Mouse (Mus musculus) thymus, postnatal 36 days (tissue): ENCODE results near the gene Chmp4b.

Experiments used
- DNase-seq, 2 experiments: peaks; one replicate each; pipeline ENCODE4 v3.0.0; 2022; ENCODE audit warnings: mixed read lengths in 2 of 2

Gene Chmp4b

GRCm38 (mm10) chr2:154642005-154642459, 9.5 kb upstream of the Chmp4b start:
- no peak for DNase-seq

DNA sequence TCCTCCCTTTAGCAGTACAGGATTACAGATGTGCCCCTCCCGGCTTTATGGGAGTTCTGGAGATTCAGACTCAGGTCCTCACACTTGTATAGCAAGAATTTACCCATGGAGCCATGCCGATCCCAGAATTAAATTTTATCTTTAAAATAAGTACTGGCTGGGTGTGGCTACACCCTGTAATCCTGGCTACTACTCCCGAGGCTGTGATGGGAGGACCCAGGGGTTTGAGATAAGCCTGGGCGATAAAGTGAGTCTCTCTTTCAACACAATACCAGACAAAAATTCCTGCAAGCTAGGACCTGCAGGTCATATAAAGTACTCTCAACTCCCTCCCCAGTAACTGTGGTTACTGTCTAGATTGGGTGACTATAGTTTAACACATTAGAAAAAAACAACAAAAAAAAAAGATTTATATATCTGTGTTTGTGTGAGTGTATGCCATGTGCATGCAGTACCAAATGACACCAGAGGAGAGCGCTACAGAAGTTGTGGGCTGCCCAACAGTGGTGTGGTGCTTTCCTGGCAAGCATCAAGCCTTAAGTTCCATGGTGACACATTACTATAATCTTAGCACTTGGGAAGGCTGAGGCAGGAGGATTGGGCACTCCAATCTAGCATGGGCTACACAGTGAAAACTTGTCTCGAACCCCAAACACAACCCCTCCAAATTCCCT, 8.7 kb upstream of the Chmp4b start:
- DNase-seq = no peak

- DNase-seq = peak; percentile 15 to 27
Measured at GRCm38 (mm10) chr2:154646634-154647033, 4.9 kb upstream of the Chmp4b start.

DNA sequence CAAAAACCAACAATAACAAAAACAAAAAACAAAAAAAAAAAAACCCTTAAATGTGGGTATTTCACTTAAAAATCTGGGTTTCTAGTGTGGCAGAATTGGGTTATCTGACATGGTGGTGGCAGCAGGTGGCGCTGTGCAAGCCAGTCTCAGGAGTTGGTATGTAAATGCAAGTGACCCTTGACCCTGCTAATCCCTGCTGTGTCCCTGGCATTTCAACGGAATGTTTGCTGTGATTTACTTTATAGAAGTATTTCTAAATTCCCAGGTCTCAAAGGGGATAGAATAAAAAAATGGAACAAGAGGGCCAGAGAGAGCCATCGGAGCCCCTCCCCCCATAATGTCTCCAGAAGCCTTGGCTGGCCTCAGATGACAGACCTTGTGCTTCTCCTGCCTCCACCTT, 3.4 kb upstream of the Chmp4b start:
- peak; percentile 26 to 27 for DNase-seq

- DNase-seq = no peak
Measured at GRCm38 (mm10) chr2:154650404-154650803, 1.1 kb upstream of the Chmp4b start.

DNA sequence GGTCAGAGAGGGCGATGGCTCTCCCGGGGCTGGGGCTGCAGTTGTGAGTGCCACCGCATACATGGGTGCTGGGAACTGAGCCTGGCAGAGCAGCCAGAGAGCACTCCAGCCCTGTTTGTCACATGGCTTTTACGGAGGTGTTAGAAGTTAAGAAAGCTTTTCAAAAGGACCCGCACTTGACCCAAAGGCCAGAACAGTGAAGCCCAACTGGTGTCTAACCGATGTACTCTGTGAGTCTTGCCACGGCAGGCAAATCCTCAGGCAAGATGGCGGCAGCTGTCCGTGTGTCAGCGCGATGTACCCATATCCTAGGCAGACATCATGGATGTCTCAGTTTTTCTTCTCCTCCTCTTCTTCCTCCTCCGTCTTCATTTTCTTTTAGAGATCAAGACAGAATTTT, 3.5 kb downstream of the Chmp4b start:
- no peak for DNase-seq

- no peak for DNase-seq
Measured at GRCm38 (mm10) chr2:154655878-154656414, 4.4 kb downstream of the Chmp4b start.

DNA sequence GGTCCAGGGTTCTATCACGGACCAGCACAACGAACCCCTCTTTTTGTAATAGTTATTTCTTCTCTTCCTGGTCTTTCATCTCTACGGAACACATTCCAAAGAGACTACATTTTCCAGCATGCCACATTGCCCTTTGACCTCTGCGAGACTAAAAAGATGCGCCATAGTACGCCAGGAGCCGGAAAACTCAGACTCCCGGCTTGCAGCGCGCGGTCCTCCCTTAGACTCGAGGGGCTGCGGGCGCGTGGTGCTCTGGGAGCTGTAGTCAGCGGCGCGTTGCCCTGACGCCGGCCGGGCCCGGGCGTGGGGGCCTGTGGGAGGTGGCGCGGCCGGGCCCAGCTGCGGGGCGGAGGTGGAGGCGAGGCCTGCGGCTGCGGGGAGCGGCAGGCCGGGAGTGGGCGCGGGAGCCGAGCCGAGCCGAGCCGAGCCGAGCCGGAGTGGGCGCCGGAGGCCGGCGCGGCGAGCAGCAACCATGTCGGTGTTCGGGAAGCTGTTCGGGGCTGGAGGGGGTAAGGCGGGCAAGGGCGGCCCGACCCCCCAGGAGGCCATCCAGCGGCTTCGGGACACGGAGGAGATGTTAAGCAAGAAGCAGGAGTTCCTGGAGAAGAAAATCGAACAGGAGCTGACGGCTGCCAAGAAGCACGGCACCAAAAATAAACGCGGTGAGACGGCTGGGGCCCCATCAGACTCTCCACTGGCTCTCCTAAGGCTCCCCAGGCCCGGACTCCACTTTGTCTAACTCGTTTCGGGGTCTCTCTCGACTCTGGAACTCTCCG, 5.4 kb downstream of the Chmp4b start:
- DNase-seq = peak; percentile 95 to 98

- DNase-seq = peak; percentile 21 to 39
Measured at GRCm38 (mm10) chr2:154657486-154658237, 6.2 kb downstream of the Chmp4b start.

GRCm38 (mm10) chr2:154659070-154659469, 7.6 kb downstream of the Chmp4b start:
- DNase-seq = no peak

DNA sequence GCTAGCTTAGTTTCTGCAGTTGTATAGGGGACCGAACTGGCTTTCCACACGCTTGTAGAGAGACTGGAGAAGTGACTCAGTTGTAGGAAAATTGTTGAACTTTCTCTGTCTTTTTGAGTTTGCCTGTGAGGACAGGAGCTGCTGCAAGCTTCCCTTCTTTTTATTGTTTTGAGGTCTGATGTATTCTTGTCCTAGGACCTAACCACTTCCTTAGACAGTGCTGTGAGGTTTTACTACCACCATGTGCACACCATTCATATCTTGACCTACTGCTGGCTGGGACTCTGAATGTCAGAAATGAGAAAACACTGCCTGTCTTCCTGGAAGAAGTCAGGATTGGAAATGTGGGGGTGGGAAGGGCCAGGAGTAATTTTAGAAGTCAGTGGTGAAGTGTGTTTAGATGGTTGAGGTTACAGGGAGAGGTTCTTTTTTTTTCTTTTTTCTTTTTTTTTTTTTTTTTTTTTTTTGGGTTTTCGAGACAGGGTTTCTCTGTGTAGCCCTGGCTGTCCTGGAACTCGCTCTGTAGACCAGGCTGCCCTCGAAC, 8.1 kb downstream of the Chmp4b start:
- DNase-seq = no peak

DNA sequence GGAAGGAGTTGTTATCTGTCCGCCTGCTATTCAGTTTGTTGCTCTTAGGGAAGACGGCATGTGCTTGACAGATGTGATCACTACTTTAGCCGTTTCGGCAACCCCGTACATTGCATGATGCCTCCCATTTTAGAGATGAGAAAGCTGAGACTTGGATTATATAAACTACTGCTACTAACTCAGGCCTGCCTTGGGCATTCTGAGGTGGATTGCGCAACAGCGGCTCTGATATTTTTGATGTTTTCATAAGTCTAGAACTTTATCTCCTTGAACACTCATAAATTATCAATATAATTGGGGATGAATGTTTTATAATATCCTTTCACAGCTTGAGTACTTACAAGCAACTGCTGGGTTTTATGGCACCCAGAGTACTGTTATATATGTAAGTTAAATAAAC, 17.2 kb downstream of the Chmp4b start:
- DNase-seq = no peak

DNA sequence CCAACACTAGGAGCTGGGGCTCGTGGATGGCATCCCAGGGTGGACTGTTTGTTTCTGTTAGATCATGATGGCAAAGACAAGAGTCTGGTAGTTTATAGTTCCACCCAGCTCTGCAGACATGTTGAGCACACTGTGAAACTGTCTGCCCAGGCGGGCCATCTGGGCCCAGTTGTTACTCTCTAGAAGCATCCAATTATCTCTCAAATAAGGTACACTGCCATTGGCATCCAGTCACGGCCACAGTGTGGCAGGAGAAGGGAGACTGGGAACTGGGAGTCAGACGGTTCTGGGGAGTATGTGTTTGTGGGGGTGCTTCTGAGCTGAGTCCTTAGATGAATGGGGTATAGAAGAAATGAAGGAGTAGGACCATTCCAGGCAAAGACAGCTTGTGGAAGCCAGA, 18.6 kb downstream of the Chmp4b start:
- no peak for DNase-seq

DNA sequence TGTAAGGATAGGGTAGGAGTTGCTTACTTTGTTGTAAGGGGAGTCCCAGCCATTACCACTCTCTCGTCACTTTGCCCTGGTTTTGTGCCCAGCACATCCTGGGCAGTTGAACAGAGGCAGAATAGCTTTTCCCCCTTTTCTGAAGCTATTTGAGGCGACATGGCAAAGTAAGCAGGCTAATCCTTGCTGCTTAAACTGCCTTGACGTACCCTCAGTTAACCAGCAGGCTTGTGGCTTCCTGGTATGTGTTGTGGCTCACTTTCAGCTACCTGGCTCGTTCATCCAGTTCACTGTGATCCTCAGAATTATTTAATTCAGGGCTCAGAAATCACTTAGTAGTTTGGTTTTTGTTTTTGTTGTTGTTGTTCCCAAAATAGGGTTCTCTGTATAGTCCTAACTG, 19.2 kb downstream of the Chmp4b start:
- no peak for DNase-seq

GRCm38 (mm10) chr2:154674008-154674407, 22.5 kb downstream of the Chmp4b start:
- DNase-seq = no peak

GRCm38 (mm10) chr2:154676653-154677609, 25.4 kb downstream of the Chmp4b start:
- DNase-seq = peak in 1 of 2 experiments; percentile 25

- no peak for DNase-seq
Measured at GRCm38 (mm10) chr2:154677651-154678139, 26.2 kb downstream of the Chmp4b start.

DNA sequence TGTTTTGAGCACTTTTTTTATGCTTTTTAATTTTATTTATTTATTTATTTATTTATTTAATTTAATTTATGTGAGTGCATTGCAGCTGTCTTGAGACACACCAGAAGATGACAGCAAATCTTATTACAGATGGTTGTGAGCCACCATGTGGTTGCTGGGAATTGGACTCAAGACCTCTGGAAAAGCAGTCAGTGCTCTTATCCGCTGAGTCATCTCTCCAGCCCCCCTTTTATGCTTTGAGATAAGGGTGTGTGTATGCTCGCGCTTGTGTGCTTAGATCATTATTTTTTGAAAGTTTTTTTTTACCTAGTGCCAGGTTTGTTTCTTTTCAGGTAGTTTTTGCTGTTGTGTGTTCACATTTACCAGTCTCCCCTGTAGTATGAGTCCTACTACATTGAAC, 27.5 kb downstream of the Chmp4b start:
- DNase-seq = no peak

GRCm38 (mm10) chr2:154680337-154680736, 28.8 kb downstream of the Chmp4b start:
- no peak for DNase-seq

DNA sequence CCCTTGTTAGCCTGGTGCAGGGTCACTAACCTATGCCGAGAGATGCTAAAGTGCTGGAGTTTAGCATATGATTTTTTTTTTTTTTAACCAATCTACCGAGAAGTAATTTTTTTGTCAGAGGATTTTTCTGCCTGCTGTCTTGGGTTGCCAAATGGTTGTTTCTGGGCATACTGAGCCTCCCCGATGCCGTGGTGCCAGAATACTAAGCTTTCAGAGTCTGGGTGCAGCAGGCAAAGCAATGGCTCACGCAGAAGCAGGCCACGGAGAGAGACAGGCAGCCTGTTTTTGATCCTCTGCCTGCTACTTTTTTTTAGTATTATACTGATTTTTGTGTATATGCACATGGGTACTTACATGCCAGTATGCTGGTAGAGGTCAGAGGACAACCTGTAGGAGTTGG, 29.4 kb downstream of the Chmp4b start:
- DNase-seq = no peak

DNA sequence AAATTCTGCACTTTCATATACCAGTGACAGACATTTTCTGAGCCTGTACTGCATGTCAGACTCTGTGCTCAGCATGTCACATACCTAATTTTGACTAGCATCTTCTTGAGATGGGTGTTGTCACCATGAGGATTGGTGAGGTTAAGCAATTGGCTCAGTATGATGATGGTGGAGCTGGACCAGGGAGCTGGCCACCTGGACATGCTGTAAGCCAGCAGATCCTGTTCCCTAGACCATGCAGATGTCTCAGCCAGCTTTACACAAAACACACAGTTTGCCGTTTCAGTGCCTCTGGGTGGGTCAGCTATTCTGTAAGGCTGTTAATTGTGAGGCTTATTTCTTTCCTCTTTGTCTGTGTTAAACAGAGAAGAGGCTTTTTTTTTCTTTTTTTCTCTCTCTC, 31.2 kb downstream of the Chmp4b start:
- DNase-seq = no peak
